Mouse (Mus musculus) granulocyte monocyte progenitor cell, adult 5-6 weeks (primary cell): ENCODE measurements around the gene Jmy. TPM values are rescaled to one million over a fixed set of nuclear protein-coding genes. Genes with fewer than 3 reads are reported as not detected.

ENCODE experiments used
- ATAC-seq: replicated peaks from 2 replicates; pipeline ENCODE4 v1.8.0; 2016; ENCODE audit warnings: mild to moderate bottlenecking, moderate TSS enrichment, inconsistent platforms; ENCODE audit not compliant: poor library complexity, severe bottlenecking
- total RNA-seq, 2 experiments: library from RNA; stranded (forward) in 1 of 2; stranded (reverse) in 1 of 2; fragments of 200-712, 200-1000 nt in 1 of 2; fragments of >200 nt in 1 of 2; fragmentation: Nextera tagmentation in 1 of 2; gene quantifications; 2 replicates each; pipeline ENCODE4 v1.2.3; 2014 to 2017

Jmy gene
- total RNA-seq, 2 experiments from 2014 or later, result 6.4 to 8.6 TPM

- no peak for ATAC-seq
Measured at GRCm38 (mm10) chr13:93468355-93468754, 31.3 kb downstream of the Jmy start.

GRCm38 (mm10) chr13:93459566-93459965, 40.0 kb downstream of the Jmy start:
- ATAC-seq, result no peak

DNA sequence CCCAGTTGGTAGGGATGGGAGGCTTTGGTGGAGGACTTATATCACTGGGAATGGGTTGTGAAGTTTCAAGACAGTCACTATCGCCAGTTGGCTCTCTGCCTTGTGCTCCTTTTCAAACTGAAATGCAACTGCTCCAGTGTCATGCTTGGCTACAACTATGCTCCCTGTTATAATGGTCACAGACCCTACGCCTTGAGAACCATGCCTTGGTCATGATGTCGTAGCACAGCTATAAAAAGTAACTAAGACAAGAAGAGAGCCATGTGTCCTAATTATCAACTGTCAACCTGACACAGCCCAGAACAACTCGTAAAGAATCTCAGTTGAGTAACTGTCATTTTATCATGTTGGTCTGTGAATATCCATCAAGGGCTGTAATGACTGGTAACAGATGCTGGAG, 41.0 kb downstream of the Jmy start:
- no peak for ATAC-seq

GRCm38 (mm10) chr13:93453275-93453674, 46.3 kb downstream of the Jmy start:
- ATAC-seq, result no peak

DNA sequence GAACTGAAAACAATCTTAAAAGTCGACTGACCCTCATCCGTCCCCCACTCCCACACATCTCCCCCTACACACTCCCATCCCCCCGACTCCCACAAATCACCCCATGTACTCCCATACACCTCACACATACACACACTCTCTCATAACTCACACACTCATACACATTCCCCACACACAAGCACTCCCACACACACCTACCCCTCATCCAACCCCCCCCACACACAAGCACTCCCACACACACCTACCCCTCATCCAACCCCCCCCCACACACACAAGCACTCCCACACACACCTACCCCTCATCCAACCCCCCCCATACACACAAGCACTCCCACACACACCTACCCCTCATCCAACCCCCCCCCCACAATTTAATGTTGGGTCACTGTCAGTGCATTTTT, 59.4 kb downstream of the Jmy start:
- ATAC-seq, result no peak

DNA sequence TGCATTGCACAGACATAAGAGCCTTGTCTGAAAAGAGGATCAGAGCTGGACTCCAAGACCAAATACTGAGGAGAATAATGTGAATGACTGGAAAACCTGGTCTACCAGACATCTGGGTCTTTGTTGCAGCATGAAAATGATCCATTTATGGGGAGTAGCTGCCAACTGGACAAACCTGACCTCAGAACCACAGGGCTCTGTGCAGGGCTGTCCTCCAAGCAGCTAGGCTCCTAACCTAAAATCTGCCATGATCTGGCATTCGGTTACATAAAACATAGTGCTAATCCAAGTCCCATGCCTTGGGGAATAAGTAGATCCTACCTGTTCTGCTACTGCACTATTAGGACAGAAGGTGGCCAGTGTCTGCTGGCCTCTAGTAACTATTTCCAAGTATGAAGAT, 70.4 kb downstream of the Jmy start:
- no peak for ATAC-seq

GRCm38 (mm10) chr13:93427920-93428876, 71.4 kb downstream of the Jmy start:
- ATAC-seq, result no peak

- no peak for ATAC-seq
Measured at GRCm38 (mm10) chr13:93423224-93423623, 76.4 kb downstream of the Jmy start.

- ATAC-seq, result no peak
Measured at GRCm38 (mm10) chr13:93419779-93420178, 79.8 kb downstream of the Jmy start.

GRCm38 (mm10) chr13:93418292-93418691, 81.3 kb downstream of the Jmy start:
- ATAC-seq, result no peak

GRCm38 (mm10) chr13:93415055-93415454, 84.6 kb downstream of the Jmy start:
- no peak for ATAC-seq

- ATAC-seq, result no peak
Measured at GRCm38 (mm10) chr13:93410343-93410742, 89.3 kb downstream of the Jmy start.

DNA sequence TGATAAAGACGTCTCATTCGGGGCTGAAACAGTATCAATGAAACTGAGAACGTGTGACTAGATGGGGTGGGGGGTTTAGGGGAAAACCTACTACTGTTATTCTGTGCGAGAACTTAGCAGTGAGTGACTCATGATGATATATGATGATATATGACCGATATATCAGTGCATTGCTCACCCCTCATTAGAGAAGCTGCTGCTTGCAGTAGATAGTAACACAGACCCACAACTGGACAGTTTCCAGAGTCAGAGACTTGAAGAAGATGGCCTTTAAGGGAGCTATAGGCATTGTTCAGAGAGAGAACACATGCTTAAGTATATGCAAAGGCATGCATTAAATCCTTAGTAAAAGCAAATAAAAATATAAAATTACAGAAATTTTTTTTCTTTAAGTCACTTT, 92.8 kb downstream of the Jmy start:
- no peak for ATAC-seq

GRCm38 (mm10) chr13:93401947-93402346, 97.7 kb downstream of the Jmy start:
- ATAC-seq, result no peak

- ATAC-seq, result no peak
Measured at GRCm38 (mm10) chr13:93399710-93400216, 99.8 kb downstream of the Jmy start.

GRCm38 (mm10) chr13:93389242-93389625, 110.4 kb downstream of the Jmy start:
- no peak for ATAC-seq

- no peak for ATAC-seq
Measured at GRCm38 (mm10) chr13:93388594-93389241, 110.9 kb downstream of the Jmy start.

- no peak for ATAC-seq
Measured at GRCm38 (mm10) chr13:93387440-93387839, 112.2 kb downstream of the Jmy start.

- ATAC-seq, result no peak
Measured at GRCm38 (mm10) chr13:93385147-93385546, 114.5 kb downstream of the Jmy start.

- ATAC-seq, result no peak
Measured at GRCm38 (mm10) chr13:93384481-93384880, 115.1 kb downstream of the Jmy start.

GRCm38 (mm10) chr13:93383620-93384019, 116.0 kb downstream of the Jmy start:
- no peak for ATAC-seq
